Mouse (Mus musculus): ENCODE data around the gene Nfatc4. TPM values are rescaled to one million over a fixed set of nuclear protein-coding genes. Genes with fewer than 3 reads are reported as not detected.

Nfatc4 gene
- polyA plus RNA-seq (2014; fragmentation: Nextera tagmentation; extraction: Ambion mirVana): 58.8 and 66.1 TPM in 2 replicates

DNA sequence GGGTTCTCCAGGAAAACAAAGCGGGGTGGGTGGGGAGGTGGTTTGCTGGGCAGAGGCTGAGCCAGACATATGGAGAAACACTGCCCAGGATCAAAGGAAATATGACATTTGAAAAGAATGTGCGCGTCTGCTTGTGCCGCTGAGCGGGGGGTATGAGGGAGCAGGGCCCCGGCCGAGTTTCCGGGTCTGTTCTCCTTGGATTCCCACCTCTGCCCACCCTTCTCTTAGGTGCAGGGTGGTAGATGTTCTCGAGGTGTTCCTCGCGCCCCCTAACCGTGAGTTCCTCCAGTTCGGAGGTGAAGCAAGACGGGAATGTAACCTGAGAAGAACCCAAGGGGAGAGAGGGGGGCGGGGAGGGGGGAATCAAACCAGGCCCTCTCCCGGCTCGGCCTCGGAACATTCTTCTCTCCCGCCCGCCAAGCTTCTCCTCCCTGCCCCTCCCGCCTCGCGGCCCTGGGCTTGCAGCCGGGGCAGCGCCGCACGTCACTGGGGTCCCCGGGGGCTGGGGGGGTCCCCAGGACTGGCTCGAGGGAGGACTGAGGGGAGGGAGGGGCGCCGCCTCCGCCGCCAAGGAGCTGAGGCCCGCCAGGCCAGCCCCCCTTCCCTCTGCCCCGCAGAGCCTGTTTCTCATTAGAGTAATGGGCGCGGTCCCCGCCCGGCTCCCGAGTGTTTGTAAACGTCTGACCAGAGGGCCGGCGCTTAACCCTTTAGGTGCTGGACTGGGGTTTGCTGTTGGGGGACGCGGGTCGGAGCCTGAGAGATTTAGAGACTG, at the start of gene Nfatc4:
Gene Nfatc4, plus strand, starts transcription at position 154 of the 772 bp plus-strand sequence.
- TF ChIP-seq CTCF (IDR thresholded peaks at IDR 0.05; ENCODE audit: low read depth): 0 out of 2 replicates have a peak, but pooled peaks have one; percentile 11
- H3K4me1 ChIP-seq (ENCODE audit: insufficient read depth): no peaks in the 10 kb centered on the region; the same call in 1 of the 2 replicates
- under 1% methylated on average over 45 of the region's 46 CpGs for WGBS

DNA sequence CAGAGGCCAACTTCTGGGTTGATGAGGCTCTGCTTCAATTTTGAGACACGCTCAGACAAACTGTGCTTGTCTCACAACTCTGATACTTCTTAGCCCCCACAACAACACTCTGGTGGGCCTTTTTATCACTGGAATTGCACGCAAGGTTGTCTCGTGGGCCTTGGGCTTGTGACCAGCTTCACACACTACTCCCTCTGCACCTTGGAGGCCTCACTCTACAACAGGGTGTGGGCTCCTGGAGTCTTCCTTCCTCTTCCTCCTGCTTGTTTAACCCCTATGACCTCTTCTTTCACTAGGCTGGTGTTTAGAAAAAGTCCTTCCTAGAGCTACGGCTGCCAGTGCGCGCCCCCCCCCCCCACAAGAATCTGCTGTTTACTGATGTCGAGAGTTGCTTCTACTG, 46.2 kb upstream of the Nfatc4 start:
- no peaks in the 10 kb centered on the region for H3K9me3 ChIP-seq (ENCODE audit: low read depth, low read length)
- H3K4me1 ChIP-seq (ENCODE audit: insufficient read depth): no peaks in the 10 kb centered on the region
- TF ChIP-seq CTCF (IDR thresholded peaks at IDR 0.05; ENCODE audit: low read depth): no peak
- WGBS: 34% methylated on average over 7 of the region's 7 CpGs
- ATAC-seq (ENCODE audit: insufficient read depth) (no peak), DNase-seq (no peak)
- no peak overlapping the region for H3K27ac ChIP-seq (ENCODE audit: low read depth)
- 0 out of 2 replicates have a peak, but pooled peaks cover 6% of the 10 kb centered on the region for H3K36me3 ChIP-seq (ENCODE audit: insufficient read depth)
- no peaks in the 10 kb centered on the region; the same call in 1 of the 2 replicates for H3K27me3 ChIP-seq (ENCODE audit: insufficient read depth, low read length)
- H3K9ac ChIP-seq: no peak overlapping the region
- no peak overlapping the region for H3K4me2 ChIP-seq
- no peak overlapping the region for H3K4me3 ChIP-seq (ENCODE audit: low read depth, low read length)

More for the DNA sequence above, at the start of gene Nfatc4:
- no peaks in the 10 kb centered on the region for H3K27me3 ChIP-seq (ENCODE audit: insufficient read depth, low read length)
- ATAC-seq (ENCODE audit: insufficient read depth): peak; percentile 83
- no peaks in the 10 kb centered on the region for H3K9me3 ChIP-seq (ENCODE audit: low read depth, low read length)
- peak within 1 kb of the TSS; percentile 63 for H3K9ac ChIP-seq
- peak within 1 kb of the TSS; percentile 75 for H3K4me3 ChIP-seq (ENCODE audit: low read depth, low read length)
- H3K36me3 ChIP-seq (ENCODE audit: insufficient read depth): peaks cover 21% of the 10 kb centered on the region
- H3K4me2 ChIP-seq: peak within 1 kb of the TSS; percentile 92
- H3K27ac ChIP-seq (ENCODE audit: low read depth): peak within 1 kb of the TSS; percentile 98
- DNase-seq: peak; percentile 99

DNA sequence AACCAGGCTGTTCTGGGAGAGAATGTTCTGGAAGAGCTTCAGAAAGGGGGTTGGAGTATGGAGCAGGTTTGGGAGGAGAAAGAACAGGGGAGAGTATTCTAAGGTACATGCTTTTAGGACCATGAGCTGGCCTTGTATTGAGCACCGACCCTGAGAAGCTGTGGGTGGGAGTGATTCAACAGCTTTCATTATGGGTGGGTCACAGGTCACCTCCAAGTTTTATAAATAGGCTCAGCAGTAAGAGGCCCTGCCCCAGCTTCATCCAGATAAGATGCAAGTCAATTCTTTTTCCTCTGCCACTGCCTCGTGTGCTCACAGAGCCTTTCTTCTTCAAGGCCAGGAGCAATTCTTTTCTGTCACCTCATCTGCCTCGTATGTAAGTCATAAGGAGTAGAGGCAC, 45.8 kb upstream of the Nfatc4 start:
- TF ChIP-seq CTCF (IDR thresholded peaks at IDR 0.05; ENCODE audit: low read depth): no peak
- no peaks in the 10 kb centered on the region for H3K9me3 ChIP-seq (ENCODE audit: low read depth, low read length)
- H3K27me3 ChIP-seq (ENCODE audit: insufficient read depth, low read length): no peaks in the 10 kb centered on the region; the same call in 1 of the 2 replicates
- H3K4me1 ChIP-seq (ENCODE audit: insufficient read depth): peaks cover 1% of the 10 kb centered on the region; the same call in 1 of the 2 replicates
- no peak overlapping the region for H3K4me2 ChIP-seq
- no peak overlapping the region for H3K27ac ChIP-seq (ENCODE audit: low read depth)
- H3K9ac ChIP-seq: no peak overlapping the region
- DNase-seq (no peak), ATAC-seq (ENCODE audit: insufficient read depth) (no peak)
- H3K4me3 ChIP-seq (ENCODE audit: low read depth, low read length): no peak overlapping the region
- 0 out of 2 replicates have a peak, but pooled peaks cover 6% of the 10 kb centered on the region for H3K36me3 ChIP-seq (ENCODE audit: insufficient read depth)
- 21% methylated on average over 3 of the region's 3 CpGs for WGBS

DNA sequence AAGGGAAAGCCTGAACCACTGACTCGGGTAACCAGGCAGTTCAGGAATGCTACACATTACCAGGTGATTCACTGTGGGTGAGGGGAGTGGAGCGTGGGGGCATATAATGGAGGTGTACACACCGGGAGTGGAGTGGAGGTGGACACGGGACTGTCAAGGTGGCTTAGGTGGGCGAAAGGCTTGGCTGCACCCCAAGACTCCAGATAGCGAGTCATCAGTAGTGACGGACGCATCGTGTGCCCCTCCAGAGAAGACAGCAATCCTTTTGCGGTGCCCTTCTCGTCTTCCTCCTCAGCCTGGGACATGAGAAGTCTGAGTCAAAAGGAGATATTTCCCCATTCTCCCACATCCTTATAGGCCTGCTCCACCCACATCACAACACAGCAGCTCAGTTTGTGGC, 45.1 kb upstream of the Nfatc4 start:
- TF ChIP-seq CTCF (IDR thresholded peaks at IDR 0.05; ENCODE audit: low read depth): no peak
- Histone ChIP-seq H3K36me3 (ENCODE audit: insufficient read depth) (0 out of 2 replicates have a peak, but pooled peaks cover 6% of the 10 kb centered on the region), H3K4me2 (no peak overlapping the region), H3K9me3 (ENCODE audit: low read depth, low read length) (no peaks in the 10 kb centered on the region), H3K27ac (ENCODE audit: low read depth) (no peak overlapping the region), H3K4me1 (ENCODE audit: insufficient read depth) (peaks cover 7% of the 10 kb centered on the region; the same call in 1 of the 2 replicates), H3K27me3 (ENCODE audit: insufficient read depth, low read length) (peaks cover 3% of the 10 kb centered on the region; the same call in 1 of the 2 replicates), H3K4me3 (ENCODE audit: low read depth, low read length) (no peak overlapping the region), H3K9ac (no peak overlapping the region)
- ATAC-seq (ENCODE audit: insufficient read depth) (no peak), DNase-seq (no peak)
- WGBS: 83% methylated on average over 11 of the region's 11 CpGs

DNA sequence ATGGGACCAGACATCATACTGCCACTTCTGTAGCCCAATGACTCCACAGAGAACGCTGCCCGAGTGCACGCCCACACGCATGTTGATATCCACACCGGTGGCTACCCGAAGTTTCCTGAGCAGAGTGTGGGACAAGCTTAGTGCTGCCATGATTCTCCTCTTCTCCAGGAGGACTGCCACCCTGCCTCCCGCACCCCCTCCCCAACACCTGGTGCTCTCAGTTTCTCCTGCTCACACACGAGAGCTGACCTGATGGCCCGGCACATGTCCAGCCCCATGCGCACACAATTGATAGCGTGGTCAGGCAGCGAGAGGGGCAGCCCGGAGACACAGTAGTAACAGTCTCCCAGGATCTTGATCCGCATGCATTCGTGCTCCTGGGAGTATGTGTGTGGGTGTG, 44.3 kb upstream of the Nfatc4 start:
- DNase-seq (no peak), ATAC-seq (ENCODE audit: insufficient read depth) (no peak)
- no peaks in the 10 kb centered on the region for H3K9me3 ChIP-seq (ENCODE audit: low read depth, low read length)
- TF ChIP-seq CTCF (IDR thresholded peaks at IDR 0.05; ENCODE audit: low read depth): no peak
- no peak overlapping the region for H3K4me2 ChIP-seq
- peaks cover 7% of the 10 kb centered on the region; the same call in 1 of the 2 replicates for H3K4me1 ChIP-seq (ENCODE audit: insufficient read depth)
- no peak overlapping the region for H3K4me3 ChIP-seq (ENCODE audit: low read depth, low read length)
- H3K9ac ChIP-seq: no peak overlapping the region
- peaks cover 7% of the 10 kb centered on the region; the same call in 1 of the 2 replicates for H3K27me3 ChIP-seq (ENCODE audit: insufficient read depth, low read length)
- WGBS: 82% methylated on average over 15 of the region's 15 CpGs
- no peak overlapping the region for H3K27ac ChIP-seq (ENCODE audit: low read depth)
- H3K36me3 ChIP-seq (ENCODE audit: insufficient read depth): 0 out of 2 replicates have a peak, but pooled peaks cover 6% of the 10 kb centered on the region

DNA sequence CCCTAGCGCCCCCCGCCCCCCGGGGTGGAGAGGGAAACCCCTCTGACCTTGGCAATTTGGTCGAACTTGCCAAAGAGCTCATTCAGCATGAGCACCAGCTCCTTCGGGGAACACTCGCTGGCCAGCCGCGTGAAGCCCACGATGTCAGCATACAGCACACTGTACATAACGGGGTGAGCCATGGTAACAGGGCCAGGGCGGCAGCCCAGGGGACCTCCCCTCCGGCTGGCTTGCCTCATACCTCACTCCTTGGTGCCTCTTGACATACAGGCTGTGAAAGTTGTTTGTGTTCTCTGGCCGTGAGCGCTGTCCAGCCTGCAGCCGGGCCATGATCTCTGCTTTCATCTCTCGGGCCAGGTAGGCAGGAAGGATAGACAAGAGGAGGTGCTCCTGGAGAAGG, 43.3 kb upstream of the Nfatc4 start:
- 37% methylated on average over 16 of the region's 16 CpGs for WGBS
- Histone ChIP-seq H3K36me3 (ENCODE audit: insufficient read depth) (0 out of 2 replicates have a peak, but pooled peaks cover 6% of the 10 kb centered on the region), H3K4me3 (ENCODE audit: low read depth, low read length) (no peak overlapping the region), H3K9ac (no peak overlapping the region), H3K27me3 (ENCODE audit: insufficient read depth, low read length) (peaks cover 7% of the 10 kb centered on the region; the same call in 1 of the 2 replicates), H3K4me2 (no peak overlapping the region), H3K9me3 (ENCODE audit: low read depth, low read length) (no peaks in the 10 kb centered on the region), H3K27ac (ENCODE audit: low read depth) (no peak overlapping the region), H3K4me1 (ENCODE audit: insufficient read depth) (peaks cover 7% of the 10 kb centered on the region; the same call in 1 of the 2 replicates)
- ATAC-seq (ENCODE audit: insufficient read depth) (no peak), DNase-seq (no peak)
- TF ChIP-seq CTCF (IDR thresholded peaks at IDR 0.05; ENCODE audit: low read depth): no peak

DNA sequence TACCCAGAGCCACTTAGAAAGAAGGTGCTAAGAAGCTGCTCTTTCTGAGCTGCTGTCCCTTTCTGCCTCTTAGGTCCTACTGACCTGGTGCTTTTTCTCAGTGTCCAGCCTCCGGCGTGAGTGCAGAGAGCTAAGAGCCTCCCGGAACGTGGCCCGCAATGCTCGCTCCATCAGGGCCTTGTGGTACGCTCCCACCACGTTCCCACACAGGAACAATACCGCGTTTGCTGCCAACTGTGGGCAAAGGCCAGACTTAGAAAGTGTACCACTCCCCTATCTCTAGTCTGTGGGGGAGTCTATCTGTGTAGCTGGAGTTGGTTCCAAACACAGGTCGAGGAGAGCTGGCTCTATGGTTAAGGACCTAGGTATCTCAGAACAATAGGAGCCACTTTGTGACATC, 42.2 kb upstream of the Nfatc4 start:
- H3K36me3 ChIP-seq (ENCODE audit: insufficient read depth): 0 out of 2 replicates have a peak, but pooled peaks cover 6% of the 10 kb centered on the region
- no peak for TF ChIP-seq CTCF (IDR thresholded peaks at IDR 0.05; ENCODE audit: low read depth)
- H3K9me3 ChIP-seq (ENCODE audit: low read depth, low read length): no peaks in the 10 kb centered on the region
- no peak overlapping the region for H3K9ac ChIP-seq
- ATAC-seq (ENCODE audit: insufficient read depth) (no peak), DNase-seq (no peak)
- no peak overlapping the region for H3K4me3 ChIP-seq (ENCODE audit: low read depth, low read length)
- H3K27me3 ChIP-seq (ENCODE audit: insufficient read depth, low read length): peaks cover 12% of the 10 kb centered on the region; the same call in 1 of the 2 replicates
- no peak overlapping the region for H3K4me2 ChIP-seq
- peaks cover 7% of the 10 kb centered on the region; the same call in 1 of the 2 replicates for H3K4me1 ChIP-seq (ENCODE audit: insufficient read depth)
- WGBS: 79% methylated on average over 11 of the region's 11 CpGs
- no peak overlapping the region for H3K27ac ChIP-seq (ENCODE audit: low read depth)
